Mouse (Mus musculus) forebrain, embryonic 10.5 days (tissue): Measurements from ENCODE around the gene Luc7l2. TPM values are rescaled to one million over a fixed set of nuclear protein-coding genes. Genes with fewer than 3 reads are reported as not detected.

Experiments used
- DNase-seq: peaks from one replicate; pipeline ENCODE4 v3.0.0-alpha.2; 2017; ENCODE audit warnings: low spot score; ENCODE audit errors: extremely low spot score
- H3K27ac ChIP-seq: fragments of 300-500 bp; sonication (generic); 2 replicates; pipeline ENCODE4 v1.5.1; 2016; ENCODE audit warnings: mild to moderate bottlenecking
- H3K27me3 ChIP-seq: fragments of 300-500 bp; sonication (generic); 2 replicates; pipeline ENCODE4 v1.6.1; 2016; ENCODE audit warnings: mild to moderate bottlenecking; ENCODE audit not compliant: poor library complexity, severe bottlenecking
- H3K36me3 ChIP-seq: fragments of 300-500 bp; sonication (generic); replicated peaks from 2 replicates; pipeline ENCODE4 v1.6.1; 2016; ENCODE audit warnings: mild to moderate bottlenecking, moderate library complexity
- H3K4me1 ChIP-seq: fragments of 300-500 bp; sonication (generic); 2 replicates; pipeline ENCODE4 v1.6.1; 2016
- H3K4me3 ChIP-seq: fragments of 300-500 bp; sonication (generic); 2 replicates; pipeline ENCODE4 v1.5.1; 2016; ENCODE audit warnings: mild to moderate bottlenecking, moderate library complexity
- H3K9me3 ChIP-seq: fragments of 300-500 bp; sonication (generic); 2 replicates; pipeline ENCODE4 v1.6.1; 2016; ENCODE audit warnings: mild to moderate bottlenecking, moderate library complexity
- WGBS: fragments of 180-500 bp; shearing (Covaris S2); methylation state at CpG from one replicate; pipeline ENCODE4 v1.1.7; 2016; 5-methylcytosine and 5-hydroxymethylcytosine counted together
- microRNA-seq: library from miRNA; unstranded; fragments of <30 nt; microRNA quantifications from one replicate; pipeline ENCODE4, GENCODE M21; 2017
- polyA plus RNA-seq: library from polyadenylated mRNA; unstranded; fragments of >200 nt; fragmentation: Nextera tagmentation; extraction: Ambion mirVana; gene quantifications from 2 replicates; pipeline ENCODE4 v1.2.1, GENCODE M21; 2016

The Luc7l2 gene
- polyA plus RNA-seq, 1 experiment from 2014 or later, result 34.7 TPM

GRCm38 (mm10) chr6:38641645-38642044 lies 90.5 kb downstream of the Luc7l2 start:
- DNase-seq, result no peak
- H3K4me1 ChIP-seq, result peaks cover 9% of the 10 kb centered on the region
- no peak overlapping the region for H3K4me3 ChIP-seq
- H3K9me3 ChIP-seq, result no peaks in the 10 kb centered on the region
- 56% methylated on average over 5 of the region's 5 CpGs for WGBS
- H3K27me3 ChIP-seq, result peaks cover 60% of the 10 kb centered on the region
- no peak overlapping the region for H3K27ac ChIP-seq
- H3K36me3 ChIP-seq, result no peaks in the 10 kb centered on the region

DNA sequence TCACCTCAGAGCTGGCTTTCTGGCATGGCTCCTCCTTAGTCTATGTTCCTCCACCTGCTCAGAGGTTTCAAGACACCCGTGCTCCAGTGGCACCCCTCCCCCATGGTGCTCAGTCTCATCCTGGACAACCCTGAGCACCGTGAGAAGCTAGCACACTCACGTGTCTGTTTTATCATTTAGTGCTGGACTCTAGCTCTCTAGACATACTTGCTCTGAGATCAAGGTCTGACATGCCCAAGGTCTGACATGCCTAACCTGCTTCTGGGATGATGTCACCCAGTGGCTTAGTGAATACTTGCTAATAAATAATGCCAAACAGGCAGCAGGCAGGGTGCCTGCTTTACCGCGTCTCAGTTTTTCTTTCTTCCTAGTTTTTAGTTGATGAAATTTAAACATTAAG lies 91.5 kb downstream of the Luc7l2 start:
- H3K36me3 ChIP-seq, result no peaks in the 10 kb centered on the region
- H3K27ac ChIP-seq, result no peak overlapping the region
- WGBS, result 86% methylated on average over 5 of the region's 5 CpGs
- peaks cover 50% of the 10 kb centered on the region for H3K27me3 ChIP-seq
- DNase-seq, result no peak
- H3K4me1 ChIP-seq, result no peaks in the 10 kb centered on the region
- no peaks in the 10 kb centered on the region for H3K9me3 ChIP-seq
- no peak overlapping the region for H3K4me3 ChIP-seq

- peaks cover 46% of the 10 kb centered on the region for H3K27me3 ChIP-seq
- WGBS, result 75% methylated on average over 3 of the region's 3 CpGs
- no peak for DNase-seq
- H3K4me1 ChIP-seq, result no peaks in the 10 kb centered on the region
- no peak overlapping the region for H3K4me3 ChIP-seq
- no peaks in the 10 kb centered on the region for H3K9me3 ChIP-seq
- no peaks in the 10 kb centered on the region for H3K36me3 ChIP-seq
- no peak overlapping the region for H3K27ac ChIP-seq
Observed at GRCm38 (mm10) chr6:38643039-38643438, 91.9 kb downstream of the Luc7l2 start.

DNA sequence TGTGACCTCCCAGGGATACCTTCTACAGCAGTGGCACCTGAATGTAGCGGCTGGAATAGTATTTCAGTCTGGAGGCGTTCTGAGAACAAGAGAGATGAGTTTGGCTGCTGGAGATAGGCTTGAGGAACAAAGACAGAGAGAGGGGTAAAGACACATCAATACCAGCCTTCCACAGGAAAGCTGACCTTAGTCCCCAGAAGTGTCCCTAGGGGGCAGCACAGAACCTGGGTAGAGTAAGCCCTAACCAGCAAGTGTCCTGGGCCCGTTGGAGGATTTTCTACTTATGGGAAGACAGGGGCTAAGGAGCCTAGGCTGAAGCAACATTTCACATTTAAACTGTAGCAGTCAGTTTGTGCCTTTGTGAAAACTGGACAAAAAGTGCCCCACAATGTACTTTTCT lies 98.4 kb downstream of the Luc7l2 start:
- Histone ChIP-seq H3K4me3 (no peak overlapping the region), H3K27ac (no peak overlapping the region), H3K4me1 (no peaks in the 10 kb centered on the region), H3K27me3 (no peaks in the 10 kb centered on the region), H3K36me3 (no peaks in the 10 kb centered on the region), H3K9me3 (no peaks in the 10 kb centered on the region)
- 72% methylated on average over 3 of the region's 3 CpGs for WGBS
- no peak for DNase-seq

- Histone ChIP-seq H3K4me1 (no peaks in the 10 kb centered on the region), H3K27me3 (no peaks in the 10 kb centered on the region), H3K27ac (no peak overlapping the region), H3K9me3 (no peaks in the 10 kb centered on the region), H3K4me3 (no peak overlapping the region), H3K36me3 (no peaks in the 10 kb centered on the region)
- 43% methylated on average over 14 of the region's 14 CpGs for WGBS
- DNase-seq, result peak; percentile 71
Observed at GRCm38 (mm10) chr6:38650263-38650937, 99.3 kb downstream of the Luc7l2 start.

Small RNA genes lying within 50 kb of the gene (microRNA-seq; reads per million reads assigned to microRNA genes)
- not detected for gene Mir7670

Other genes starting within 250 kb of the Luc7l2 start
- 2.0 and 2.2 TPM in 2 replicates for gene Zc3hav1, start 196.7 kb upstream of the Luc7l2 start, polyA plus RNA-seq
- gene Ttc26, start 169.9 kb upstream of the Luc7l2 start, polyA plus RNA-seq, result 15.2 and 17.0 TPM in 2 replicates
- gene Ubn2, start 117.4 kb upstream of the Luc7l2 start, polyA plus RNA-seq, result 13.1 and 15.3 TPM in 2 replicates
- gene Fmc1, start 17.8 kb upstream of the Luc7l2 start, polyA plus RNA-seq, result 122 and 125 TPM in 2 replicates
- 0.06 TPM in 2 replicates for gene Klrg2, start 85.9 kb downstream of the Luc7l2 start, polyA plus RNA-seq
- gene Clec2l, start 111.7 kb downstream of the Luc7l2 start, polyA plus RNA-seq, result 0.26 and 0.74 TPM in 2 replicates